Mouse (Mus musculus): ENCODE data around the gene Slc25a13. TPM values are rescaled to one million over a fixed set of nuclear protein-coding genes. Genes with fewer than 3 reads are reported as not detected.
A peak's percentile ranks its signal among the peaks of the same experiment; 100 is the strongest.

Gene Slc25a13
- polyA plus RNA-seq, 1 experiment from 2014 or later: 17.8 TPM

DNA sequence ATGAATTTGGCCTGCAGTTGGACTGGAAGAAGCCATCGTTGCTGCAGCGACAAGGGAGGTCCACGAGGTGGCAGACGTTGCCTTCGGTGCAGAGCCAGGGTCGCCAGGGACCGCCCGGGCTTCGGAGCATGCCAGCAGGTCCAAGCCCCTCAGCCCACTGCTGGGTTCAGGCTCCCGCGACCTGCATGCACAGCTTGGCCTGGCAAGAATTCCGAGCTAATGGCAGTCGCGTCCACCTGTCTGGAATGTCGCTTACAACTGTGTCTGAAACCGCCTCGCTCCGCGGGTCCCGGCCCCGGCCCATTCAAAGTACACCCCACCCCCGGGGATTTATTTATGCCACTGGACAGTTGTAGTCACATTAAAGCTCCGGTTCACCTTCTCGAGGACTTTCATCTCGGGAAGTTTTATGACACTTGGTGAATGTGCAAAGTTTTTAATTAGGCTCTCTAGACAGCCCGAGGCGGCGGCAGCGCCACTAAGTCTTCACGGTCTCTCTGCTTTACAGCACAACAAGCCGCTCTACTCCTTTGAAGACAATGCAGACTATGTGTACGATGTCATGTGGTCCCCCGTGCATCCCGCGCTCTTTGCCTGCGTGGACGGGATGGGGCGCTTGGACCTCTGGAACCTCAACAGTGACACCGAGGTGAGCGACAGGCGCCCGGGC, 211.1 kb downstream of the Slc25a13 start:
- Histone ChIP-seq H3K27ac (replicated peaks) (no peak overlapping the region; the same call in 1 of the 2 replicates), H3K9ac (peak overlapping the region; percentile 39; the same call in 1 of the 2 replicates), H3K36me3 (no peaks in the 10 kb centered on the region), H3K4me3 (replicated peaks) (peak overlapping the region; percentile 54), H3K4me2 (replicated peaks) (peak overlapping the region; percentile 90), H3K4me1 (peaks cover 6% of the 10 kb centered on the region; the same call in 1 of the 2 replicates), H3K27me3 (peaks cover 7% of the 10 kb centered on the region; the same call in 1 of the 2 replicates), H3K9me3 (replicated peaks) (no peaks in the 10 kb centered on the region)
- 2% methylated on average over 42 of the region's 42 CpGs for WGBS
- peak; percentile 93 for ATAC-seq (ENCODE audit: insufficient number of reproducible peaks, low FRiP score, low TSS enrichment, low read depth)

DNA sequence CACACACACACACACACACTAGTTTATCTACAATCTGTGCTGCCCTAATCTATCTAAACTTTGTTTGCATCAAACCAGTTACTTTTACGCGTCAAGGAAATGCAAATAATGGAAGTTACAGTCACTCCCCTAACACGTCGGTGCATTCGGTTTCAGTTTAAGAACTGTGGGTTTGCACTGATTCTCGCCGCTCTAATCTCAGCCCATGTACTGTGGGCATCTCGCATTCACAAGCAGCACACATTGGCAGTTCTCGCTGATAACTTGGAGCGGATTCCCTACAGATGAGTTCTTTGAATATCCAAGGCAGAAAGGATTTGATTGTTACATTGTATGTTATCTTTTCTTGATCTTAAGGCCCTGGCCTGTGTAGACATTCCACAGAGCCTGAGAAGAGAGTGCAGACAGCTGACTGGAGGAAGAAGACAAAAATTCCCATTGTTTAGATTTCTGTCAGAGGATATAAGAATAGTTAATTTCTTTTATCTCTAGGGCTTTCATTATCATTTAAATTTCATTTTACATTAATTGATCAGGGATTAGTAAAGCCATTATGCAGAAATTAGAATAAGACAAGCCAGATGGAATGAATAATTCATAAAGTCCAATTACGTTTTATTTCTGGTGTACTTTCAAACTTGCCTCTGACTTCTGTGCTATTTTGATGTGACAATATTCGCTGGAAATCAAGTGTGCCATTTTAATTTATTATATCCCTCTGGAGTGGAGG, 212.1 kb downstream of the Slc25a13 start:
- Histone ChIP-seq H3K9me3 (replicated peaks) (no peaks in the 10 kb centered on the region), H3K4me3 (replicated peaks) (no peak overlapping the region), H3K4me2 (replicated peaks) (no peak overlapping the region), H3K36me3 (no peaks in the 10 kb centered on the region), H3K27me3 (peaks cover 7% of the 10 kb centered on the region; the same call in 1 of the 2 replicates), H3K4me1 (peaks cover 6% of the 10 kb centered on the region; the same call in 1 of the 2 replicates), H3K9ac (no peak overlapping the region), H3K27ac (replicated peaks) (no peak overlapping the region)
- ATAC-seq (ENCODE audit: insufficient number of reproducible peaks, low FRiP score, low TSS enrichment, low read depth): no peak
- WGBS: 61% methylated on average over 12 of the region's 12 CpGs

DNA sequence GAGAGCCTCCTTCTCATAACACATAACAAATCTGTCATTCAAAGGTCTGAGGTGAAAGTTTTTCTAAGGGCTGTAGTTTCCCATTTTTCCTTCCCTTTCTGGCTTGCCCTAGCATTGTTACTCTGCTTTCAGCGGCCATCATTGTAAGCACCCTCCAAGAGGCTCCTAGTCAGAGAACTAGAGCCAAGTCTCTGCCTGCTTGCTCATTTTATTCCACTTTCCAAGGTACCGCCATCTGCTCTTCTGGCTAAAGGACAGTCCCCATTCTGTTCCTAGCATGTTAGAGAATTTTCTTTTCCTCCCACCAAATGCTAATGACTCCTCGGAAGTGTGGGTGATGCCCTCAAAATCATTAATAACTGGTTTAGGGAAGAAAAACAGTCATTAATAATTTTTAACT, 214.9 kb downstream of the Slc25a13 start:
- no peak for ATAC-seq (ENCODE audit: insufficient number of reproducible peaks, low FRiP score, low TSS enrichment, low read depth)
- no peaks in the 10 kb centered on the region for H3K9me3 ChIP-seq (replicated peaks)
- no peak overlapping the region for H3K27ac ChIP-seq (replicated peaks)
- WGBS: 85% methylated on average over 3 of the region's 3 CpGs
- H3K4me1 ChIP-seq: peaks cover 6% of the 10 kb centered on the region; the same call in 1 of the 2 replicates
- H3K36me3 ChIP-seq: no peaks in the 10 kb centered on the region
- H3K4me3 ChIP-seq (replicated peaks): no peak overlapping the region
- H3K4me2 ChIP-seq (replicated peaks): no peak overlapping the region
- no peak overlapping the region for H3K9ac ChIP-seq
- H3K27me3 ChIP-seq: peaks cover 7% of the 10 kb centered on the region; the same call in 1 of the 2 replicates

DNA sequence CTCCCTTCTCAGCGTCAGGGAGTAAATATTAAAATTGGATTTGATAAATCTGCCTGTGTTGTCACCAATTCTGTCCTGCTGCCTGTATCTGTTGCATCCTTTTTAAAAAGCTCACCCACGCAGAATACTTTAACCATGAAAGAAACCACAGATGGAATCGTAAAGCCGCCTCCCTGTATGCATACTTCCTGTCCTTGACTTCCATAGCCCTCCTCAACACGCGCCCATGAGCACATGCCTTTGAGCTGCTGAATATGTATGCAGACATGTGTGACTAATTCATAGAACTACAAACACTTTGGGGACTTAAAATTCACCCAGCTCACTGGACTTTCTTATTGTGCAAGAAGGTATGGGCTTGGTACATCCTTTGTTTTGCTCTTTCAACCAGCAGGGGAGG, 219.4 kb downstream of the Slc25a13 start:
- no peaks in the 10 kb centered on the region for H3K9me3 ChIP-seq (replicated peaks)
- 24% methylated on average over 6 of the region's 6 CpGs for WGBS
- H3K4me1 ChIP-seq: peaks cover 13% of the 10 kb centered on the region
- no peaks in the 10 kb centered on the region for H3K36me3 ChIP-seq
- H3K9ac ChIP-seq: no peak overlapping the region
- H3K4me2 ChIP-seq (replicated peaks): no peak overlapping the region
- H3K4me3 ChIP-seq (replicated peaks): no peak overlapping the region
- H3K27me3 ChIP-seq: peaks cover 10% of the 10 kb centered on the region; the same call in 1 of the 2 replicates
- ATAC-seq (ENCODE audit: insufficient number of reproducible peaks, low FRiP score, low TSS enrichment, low read depth): no peak
- H3K27ac ChIP-seq (replicated peaks): no peak overlapping the region

DNA sequence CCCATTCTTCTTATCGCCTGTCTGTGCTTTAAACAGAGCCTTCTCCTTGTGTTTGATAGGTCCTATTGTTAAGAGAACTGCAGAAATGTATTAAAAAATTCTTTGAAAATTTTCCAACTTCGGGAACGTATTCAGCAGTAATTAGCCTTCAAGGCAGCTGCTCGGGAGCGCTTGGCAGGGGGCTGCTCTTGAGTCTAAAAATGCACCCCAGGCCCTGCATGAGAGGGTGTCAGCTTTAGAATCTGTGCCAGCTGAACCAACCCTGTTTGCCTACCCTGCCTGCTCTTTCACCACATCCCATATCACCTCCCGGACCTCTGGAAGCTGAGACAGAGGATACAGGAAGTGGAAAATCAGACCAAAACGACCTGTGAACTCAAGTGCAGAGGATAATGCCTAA, 223.9 kb downstream of the Slc25a13 start:
- Histone ChIP-seq H3K4me3 (replicated peaks) (no peak overlapping the region), H3K27ac (replicated peaks) (peak overlapping the region; percentile 44), H3K4me2 (replicated peaks) (0 out of 2 replicates have a peak overlapping the region, but pooled peaks have one; percentile 8), H3K36me3 (no peaks in the 10 kb centered on the region), H3K27me3 (0 out of 2 replicates have a peak, but pooled peaks cover 6% of the 10 kb centered on the region), H3K9me3 (replicated peaks) (no peaks in the 10 kb centered on the region), H3K9ac (no peak overlapping the region), H3K4me1 (peaks cover 27% of the 10 kb centered on the region)
- peak; percentile 36; the same call in 1 of the 2 replicates for ATAC-seq (ENCODE audit: insufficient number of reproducible peaks, low FRiP score, low TSS enrichment, low read depth)
- WGBS: 16% methylated on average over 7 of the region's 7 CpGs

DNA sequence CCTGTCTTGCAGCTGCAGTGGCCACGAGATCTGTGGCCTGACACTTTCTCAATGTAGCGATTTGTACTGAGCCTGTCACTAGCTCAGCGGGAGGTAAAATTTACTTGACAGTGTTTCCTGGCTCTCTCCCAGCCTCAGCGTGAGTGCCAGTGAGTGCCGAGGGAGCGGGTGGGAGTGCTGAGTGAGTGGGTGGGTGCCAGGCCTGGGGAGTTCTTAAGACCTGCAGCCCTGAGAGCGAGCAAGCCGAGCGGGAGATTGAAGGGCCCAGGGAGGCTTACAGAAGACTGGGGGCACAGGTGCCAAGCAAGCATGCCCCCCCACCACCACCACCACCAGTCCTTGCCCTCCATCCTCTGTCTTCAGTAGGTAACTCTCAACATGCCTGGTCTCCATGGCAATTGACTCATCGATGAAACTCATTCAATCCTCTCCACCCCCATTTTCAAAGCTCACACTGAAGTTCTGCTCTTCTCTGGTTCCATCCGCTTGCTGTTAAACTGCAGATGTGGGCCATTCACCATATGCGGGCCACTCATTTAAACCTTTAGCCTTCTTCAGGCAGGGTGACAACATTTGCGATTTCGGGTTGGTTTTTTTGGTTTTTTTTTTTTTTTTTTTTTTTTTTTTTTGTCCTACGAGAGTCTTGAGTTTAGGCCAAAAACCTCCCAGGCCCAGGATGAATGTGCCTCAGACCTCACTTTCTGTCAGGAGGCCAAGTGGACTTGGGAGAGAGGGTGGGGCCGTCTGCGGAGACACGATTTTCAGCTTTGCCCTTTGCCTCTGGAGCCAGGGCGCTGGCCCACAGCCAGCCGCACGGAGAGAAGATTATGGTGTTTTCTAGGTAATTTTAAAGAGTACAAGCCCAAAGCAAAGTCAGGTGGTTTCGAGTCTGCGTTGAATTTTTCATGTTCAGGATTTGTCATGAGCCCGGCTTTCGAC, 224.9 kb downstream of the Slc25a13 start:
- Histone ChIP-seq H3K4me3 (replicated peaks) (peak overlapping the region; percentile 20; the same call in 1 of the 2 replicates), H3K36me3 (no peaks in the 10 kb centered on the region), H3K27ac (replicated peaks) (peak overlapping the region; percentile 34), H3K27me3 (0 out of 2 replicates have a peak, but pooled peaks cover 6% of the 10 kb centered on the region), H3K4me1 (peaks cover 27% of the 10 kb centered on the region), H3K4me2 (replicated peaks) (peak overlapping the region; percentile 40), H3K9ac (no peak overlapping the region), H3K9me3 (replicated peaks) (no peaks in the 10 kb centered on the region)
- ATAC-seq (ENCODE audit: insufficient number of reproducible peaks, low FRiP score, low TSS enrichment, low read depth): peak; percentile 54; the same call in 1 of the 2 replicates
- WGBS: 23% methylated on average over 25 of the region's 25 CpGs

DNA sequence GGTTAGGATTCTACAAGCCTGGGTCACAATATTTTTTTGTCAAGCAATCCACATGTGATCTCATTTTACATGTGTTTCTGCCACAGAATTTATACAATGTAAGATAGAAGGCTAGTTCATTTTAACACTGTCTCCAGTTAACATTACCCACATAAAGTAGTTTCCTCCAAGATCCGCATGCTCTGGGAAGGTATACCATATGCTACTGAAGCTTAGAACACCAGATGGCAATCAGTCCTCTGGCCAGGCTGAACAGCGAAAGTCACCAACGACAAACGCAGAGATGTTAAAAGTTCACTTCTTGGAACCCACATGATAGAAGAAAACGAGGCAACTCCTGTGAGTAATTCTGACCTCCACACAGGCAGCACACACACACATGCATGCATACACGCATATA, 225.7 kb downstream of the Slc25a13 start:
- Histone ChIP-seq H3K9me3 (replicated peaks) (no peaks in the 10 kb centered on the region), H3K4me1 (peaks cover 27% of the 10 kb centered on the region), H3K9ac (no peak overlapping the region), H3K4me3 (replicated peaks) (no peak overlapping the region), H3K27ac (replicated peaks) (no peak overlapping the region), H3K4me2 (replicated peaks) (no peak overlapping the region), H3K27me3 (0 out of 2 replicates have a peak, but pooled peaks cover 6% of the 10 kb centered on the region), H3K36me3 (no peaks in the 10 kb centered on the region)
- ATAC-seq (ENCODE audit: insufficient number of reproducible peaks, low FRiP score, low TSS enrichment, low read depth): no peak
- 55% methylated on average over 6 of the region's 6 CpGs for WGBS
